Mouse (Mus musculus): ENCODE measurements around the gene Dusp1.
A peak's percentile ranks its signal among the peaks of the same experiment; 100 is the strongest.

The Dusp1 gene

DNA sequence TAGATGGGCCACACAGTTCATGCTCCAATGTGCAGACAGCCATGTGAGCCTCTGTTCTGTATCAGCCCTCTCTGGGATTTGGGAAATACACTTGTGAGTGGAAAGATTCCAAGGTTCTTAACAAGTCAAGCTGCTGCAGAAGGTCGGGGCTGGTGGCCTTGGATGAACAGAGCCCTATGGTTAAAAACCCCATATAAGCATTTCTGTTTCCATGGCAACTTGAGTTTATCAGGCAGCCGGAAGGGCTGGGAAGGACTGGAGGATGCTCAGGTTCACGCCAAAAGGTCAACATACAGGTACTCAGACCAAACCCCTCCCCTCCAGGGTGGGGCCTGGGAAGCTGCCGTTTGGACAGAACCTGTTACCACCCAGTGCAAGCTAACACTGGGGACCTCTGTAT lies 97.9 kb downstream of the Dusp1 start:
- no peak for DNase-seq (ENCODE audit: low spot score in 2 of 2)

DNA sequence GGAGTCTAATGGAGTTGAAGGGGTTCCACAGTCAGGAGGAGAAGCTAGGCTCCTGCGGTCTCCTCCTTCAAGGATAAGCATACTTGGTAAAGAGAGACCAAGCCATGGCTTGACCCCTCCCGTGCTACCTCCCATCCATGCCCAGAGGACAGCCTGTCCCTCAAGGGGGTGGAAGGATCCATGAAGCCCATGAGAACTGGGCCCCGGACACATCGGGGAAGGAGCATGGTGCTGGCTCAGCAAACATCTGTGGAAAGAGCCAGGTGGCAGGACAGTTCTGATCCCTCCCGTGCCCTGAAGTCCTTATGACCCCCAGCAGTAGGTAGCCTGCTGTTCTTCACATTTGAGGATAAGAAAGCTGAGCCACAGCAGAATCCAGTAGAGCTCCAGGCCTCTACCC lies 98.5 kb downstream of the Dusp1 start:
- no peak for DNase-seq (ENCODE audit: low spot score in 2 of 2)

DNA sequence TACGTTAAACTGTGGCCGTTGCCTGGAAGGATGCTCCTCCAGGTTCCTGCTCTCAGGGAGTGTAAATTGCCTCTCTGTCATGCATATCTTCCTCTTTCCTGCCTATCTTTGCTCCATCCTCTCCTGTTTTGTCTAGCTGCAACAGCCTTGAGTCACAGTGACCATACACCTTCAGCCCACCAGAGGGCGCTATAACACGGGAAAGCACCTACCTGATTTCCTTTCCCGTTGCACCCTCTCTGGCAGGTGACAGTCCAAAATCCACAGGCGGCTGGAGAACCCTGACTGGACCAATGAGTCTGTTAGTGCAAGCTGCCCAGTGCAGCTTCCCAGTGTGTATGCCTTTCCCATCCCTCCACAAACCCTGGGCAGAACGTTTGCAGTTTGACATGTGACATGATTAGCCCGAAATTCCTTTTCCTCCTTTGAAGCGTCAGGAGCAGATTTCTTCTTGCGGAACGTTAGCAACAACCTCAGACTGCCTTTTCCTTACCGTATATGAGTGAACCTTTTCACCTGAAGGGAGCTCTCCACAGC lies 99.2 kb downstream of the Dusp1 start:
- peak; percentile 68 to 82 for DNase-seq (ENCODE audit: low spot score in 2 of 2)

GRCm38 (mm10) chr17:26458049-26458448 lies 103.9 kb downstream of the Dusp1 start:
- no peak for DNase-seq (ENCODE audit: low spot score in 2 of 2)

- DNase-seq (ENCODE audit: low spot score in 2 of 2) = no peak
Measured at GRCm38 (mm10) chr17:26457506-26457905, 104.4 kb downstream of the Dusp1 start.

Measured in frontal cortex, postnatal 25 days (tissue).